ENCODE assay signal across 8 mouse cellular contexts in the genomic region with DNA sequence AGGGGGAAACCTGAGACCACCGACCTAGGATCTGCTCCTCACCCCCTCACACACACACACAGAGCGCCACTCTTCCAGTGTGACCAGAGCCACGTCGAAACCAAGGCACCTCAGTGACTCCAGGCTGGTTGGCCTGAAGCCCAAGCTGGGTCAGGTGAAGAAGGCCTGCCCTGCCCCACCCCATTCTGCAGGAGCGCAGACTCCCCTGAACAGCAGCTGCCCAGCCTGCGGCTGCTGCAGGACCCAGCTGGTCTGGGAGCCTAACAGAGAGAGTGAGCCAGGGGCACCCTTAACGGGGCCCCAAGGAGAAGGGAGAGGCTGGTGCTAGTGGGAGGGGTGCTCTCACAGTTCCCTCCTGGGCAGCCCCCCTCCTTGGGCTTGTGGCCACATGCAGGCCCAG. TPM values are rescaled to one million over a fixed set of nuclear protein-coding genes. Genes with fewer than 3 reads are reported as not detected.
DNase-seq lines count a peak whose midpoint lies in the region; ATAC-seq and TF ChIP-seq lines count a peak whose summit lies in the region.

No protein-coding gene starts in this region.

- 60% methylated on average over 7 of the region's 7 CpGs for WGBS in heart, adult 2 months
- 14% methylated on average over 7 of the region's 7 CpGs for WGBS in embryonic facial prominence, embryonic 13.5 days
- WGBS in intestine, postnatal 0 days, result 25% methylated on average over 7 of the region's 7 CpGs
- 24% methylated on average over 7 of the region's 7 CpGs for WGBS in lung, embryonic 15.5 days

- TF ChIP-seq POLR2A in heart, adult 2 months (IDR thresholded peaks at IDR 0.05; ENCODE audit: insufficient read depth, low read depth, low read length), result 0 out of 2 replicates have a peak, but pooled peaks have one; percentile 20

- ATAC-seq in embryonic facial prominence, embryonic 13.5 days (ENCODE audit: insufficient number of reproducible peaks, insufficient read depth, low FRiP score, low TSS enrichment, low read depth), result peak; percentile 44
- ATAC-seq in intestine, postnatal 0 days, result peak; percentile 82
- peak; percentile 31; the same call in 1 of the 2 replicates for ATAC-seq in lung, embryonic 15.5 days (ENCODE audit: borderline replicate concordance, extremely low read depth, low FRiP score, low TSS enrichment)
- ATAC-seq in inflammation-experienced regulatory T-cells, adult 6 months, result no peak
- ATAC-seq in activated CD4-positive, CD25-positive, alpha-beta regulatory T cell, adult 4 months, result no peak

- H3K9ac ChIP-seq in heart, adult 2 months (ENCODE audit: low read depth, low read length), result no peak overlapping the region
- H3K9ac ChIP-seq in embryonic facial prominence, embryonic 13.5 days, result peak overlapping the region; percentile 60
- no peak overlapping the region for H3K9ac ChIP-seq in intestine, postnatal 0 days (ENCODE audit: low read depth, low read length)
- no peak overlapping the region for H3K9ac ChIP-seq in lung, embryonic 15.5 days

- H3K79me2 ChIP-seq in heart, adult 2 months (replicated peaks; ENCODE audit: control insufficient read depth, insufficient read depth, low read length), result no peaks in the 10 kb centered on the region

- DNase-seq in heart, adult 2 months, result no peak
- no peak for DNase-seq in heart, postnatal 36 days
- DNase-seq in left cerebral cortex, adult 2 months (ENCODE audit: extremely low spot score in 1 of 2, low spot score in 2 of 2), result no peak

- H3K4me3 ChIP-seq in heart, adult 2 months, result no peak overlapping the region
- H3K4me3 ChIP-seq in embryonic facial prominence, embryonic 13.5 days, result no peak overlapping the region
- H3K4me3 ChIP-seq in intestine, postnatal 0 days (ENCODE audit: low read depth, low read length), result no peak overlapping the region
- H3K4me3 ChIP-seq in lung, embryonic 15.5 days, result no peak overlapping the region
- no peak overlapping the region for H3K4me3 ChIP-seq in left cerebral cortex, adult 2 months

- H3K4me1 ChIP-seq in heart, adult 2 months (ENCODE audit: control insufficient read depth, insufficient read depth, low read length), result peaks cover 3% of the 10 kb centered on the region; the same call in 1 of the 2 replicates
- H3K4me1 ChIP-seq in embryonic facial prominence, embryonic 13.5 days, result peaks cover 81% of the 10 kb centered on the region
- 0 out of 2 replicates have a peak, but pooled peaks cover 4% of the 10 kb centered on the region for H3K4me1 ChIP-seq in intestine, postnatal 0 days (replicated peaks; ENCODE audit: control insufficient read depth, insufficient read depth, low read length)
- peaks cover 62% of the 10 kb centered on the region for H3K4me1 ChIP-seq in lung, embryonic 15.5 days

- no peaks in the 10 kb centered on the region for H3K36me3 ChIP-seq in heart, adult 2 months (ENCODE audit: control insufficient read depth, insufficient read depth, low read length)
- peaks cover 14% of the 10 kb centered on the region; the same call in 1 of the 2 replicates for H3K36me3 ChIP-seq in embryonic facial prominence, embryonic 13.5 days
- no peaks in the 10 kb centered on the region for H3K36me3 ChIP-seq in intestine, postnatal 0 days (ENCODE audit: control insufficient read depth, insufficient read depth)
- H3K36me3 ChIP-seq in lung, embryonic 15.5 days, result no peaks in the 10 kb centered on the region

- H3K4me2 ChIP-seq in embryonic facial prominence, embryonic 13.5 days, result peak overlapping the region; percentile 46
- H3K4me2 ChIP-seq in intestine, postnatal 0 days (replicated peaks; ENCODE audit: low read depth), result 0 out of 2 replicates have a peak overlapping the region, but pooled peaks have one; percentile 6
- H3K4me2 ChIP-seq in lung, embryonic 15.5 days, result no peak overlapping the region

- no peak for TF ChIP-seq CTCF in heart, adult 2 months (IDR thresholded peaks at IDR 0.05)
- TF ChIP-seq CTCF in intestine, postnatal 0 days (IDR thresholded peaks at IDR 0.05; ENCODE audit: low read depth), result no peak
- TF ChIP-seq CTCF in left cerebral cortex, adult 2 months (IDR thresholded peaks at IDR 0.05), result no peak

- H3K27me3 ChIP-seq in heart, adult 2 months (ENCODE audit: control insufficient read depth, insufficient read depth, low read length), result no peaks in the 10 kb centered on the region
- no peaks in the 10 kb centered on the region for H3K27me3 ChIP-seq in embryonic facial prominence, embryonic 13.5 days
- no peaks in the 10 kb centered on the region for H3K27me3 ChIP-seq in intestine, postnatal 0 days (replicated peaks; ENCODE audit: control insufficient read depth, insufficient read depth, low read length)
- H3K27me3 ChIP-seq in lung, embryonic 15.5 days, result no peaks in the 10 kb centered on the region

- no peak for TF ChIP-seq EP300 in heart, adult 2 months (IDR thresholded peaks at IDR 0.05; ENCODE audit: insufficient read depth, low read depth, low read length)

- H3K9me3 ChIP-seq in embryonic facial prominence, embryonic 13.5 days, result no peaks in the 10 kb centered on the region
- H3K9me3 ChIP-seq in intestine, postnatal 0 days (ENCODE audit: control insufficient read depth), result no peaks in the 10 kb centered on the region
- H3K9me3 ChIP-seq in lung, embryonic 15.5 days, result no peaks in the 10 kb centered on the region

- intact Hi-C loops in heart, adult 2 months (cut with DNase I), result no loop called here
- intact Hi-C loops in heart, postnatal 36 days (cut with DNase I), result no loop called here
- intact Hi-C loops in left cerebral cortex, adult 2 months (cut with DNase I), result no loop called here

- H3K27ac ChIP-seq in heart, adult 2 months, result peak overlapping the region; percentile 16; the same call in 1 of the 2 replicates
- H3K27ac ChIP-seq in embryonic facial prominence, embryonic 13.5 days, result peak overlapping the region; percentile 80
- peak overlapping the region; percentile 35; the same call in 1 of the 2 replicates for H3K27ac ChIP-seq in intestine, postnatal 0 days (ENCODE audit: low read depth, low read length)
- peak overlapping the region; percentile 71 for H3K27ac ChIP-seq in lung, embryonic 15.5 days
- H3K27ac ChIP-seq in left cerebral cortex, adult 2 months, result no peak overlapping the region

RNA-seq across cellular contexts. Expression of a gene that starts 10.3 kb away (rescaled TPM):
- 1 to 10 TPM; 7.9 to 9.5 TPM for total RNA-seq in heart, adult 2 months (2021)
- 4.4 and 6.1 TPM in 2 replicates for polyA plus RNA-seq in heart, adult 2 months (2012; rRNA removed)
- total RNA-seq in heart, postnatal 36 days (2021), result 10 to 100 TPM in 1 of 2 experiments, 1 to 10 TPM in 1; 8.8 to 10.4 TPM
- polyA plus RNA-seq in embryonic facial prominence, embryonic 13.5 days (2015; fragmentation: Nextera tagmentation; extraction: Ambion mirVana), result 7.8 and 8.7 TPM in 2 replicates
- polyA plus RNA-seq in intestine, postnatal 0 days (2015; fragmentation: Nextera tagmentation; extraction: Ambion mirVana), result 2.3 and 2.6 TPM in 2 replicates
- 6.5 and 7.2 TPM in 2 replicates for polyA plus RNA-seq in lung, embryonic 15.5 days (2015; fragmentation: Nextera tagmentation; extraction: Ambion mirVana)
- total RNA-seq in left cerebral cortex, adult 2 months (2021), result 10 to 100 TPM; 24.7 to 24.8 TPM
- 1 to 10 TPM; 1.1 to 2.8 (median 2.0) TPM for polyA plus RNA-seq in inflammation-experienced regulatory T-cells, adult 6 months (2017; shearing (Covaris generic))
- 1 to 10 TPM in 1 of 2 experiments, under 1 TPM in 1; 0.99 to 1.3 TPM for polyA plus RNA-seq in activated CD4-positive, CD25-positive, alpha-beta regulatory T cell, adult 4 months (2017; shearing (Covaris generic))

Comparison
In these comparisons a context has a peak if more than half of its experiments do, and no peak if none do; other contexts are left out.
1. ATAC-seq: peak in embryonic facial prominence, embryonic 13.5 days (single experiment), intestine, postnatal 0 days (single experiment) and lung, embryonic 15.5 days (single experiment); none in inflammation-experienced regulatory T-cells, adult 6 months (single experiment) and activated CD4-positive, CD25-positive, alpha-beta regulatory T cell, adult 4 months (single experiment).